Mouse (Mus musculus) lung, postnatal 10 days (tissue): ENCODE results near the gene Gp1ba.

Experiments used
- DNase-seq: peaks from one replicate; pipeline ENCODE4 v3.0.0; 2021

The Gp1ba gene

GRCm38 (mm10) chr11:70653345-70654197 is 14.6 kb downstream of the Gp1ba start:
- peak; percentile 78 for DNase-seq

GRCm38 (mm10) chr11:70654198-70654922 is 15.4 kb downstream of the Gp1ba start, which contains the start of gene Pfn1:
Pfn1 (minus strand) TSS chr11:70654644.
- peak; percentile 80 for DNase-seq

- peak; percentile 91 for DNase-seq
These were observed 16.1 kb downstream of the Gp1ba start for GRCm38 (mm10) chr11:70654923-70655570.

DNA sequence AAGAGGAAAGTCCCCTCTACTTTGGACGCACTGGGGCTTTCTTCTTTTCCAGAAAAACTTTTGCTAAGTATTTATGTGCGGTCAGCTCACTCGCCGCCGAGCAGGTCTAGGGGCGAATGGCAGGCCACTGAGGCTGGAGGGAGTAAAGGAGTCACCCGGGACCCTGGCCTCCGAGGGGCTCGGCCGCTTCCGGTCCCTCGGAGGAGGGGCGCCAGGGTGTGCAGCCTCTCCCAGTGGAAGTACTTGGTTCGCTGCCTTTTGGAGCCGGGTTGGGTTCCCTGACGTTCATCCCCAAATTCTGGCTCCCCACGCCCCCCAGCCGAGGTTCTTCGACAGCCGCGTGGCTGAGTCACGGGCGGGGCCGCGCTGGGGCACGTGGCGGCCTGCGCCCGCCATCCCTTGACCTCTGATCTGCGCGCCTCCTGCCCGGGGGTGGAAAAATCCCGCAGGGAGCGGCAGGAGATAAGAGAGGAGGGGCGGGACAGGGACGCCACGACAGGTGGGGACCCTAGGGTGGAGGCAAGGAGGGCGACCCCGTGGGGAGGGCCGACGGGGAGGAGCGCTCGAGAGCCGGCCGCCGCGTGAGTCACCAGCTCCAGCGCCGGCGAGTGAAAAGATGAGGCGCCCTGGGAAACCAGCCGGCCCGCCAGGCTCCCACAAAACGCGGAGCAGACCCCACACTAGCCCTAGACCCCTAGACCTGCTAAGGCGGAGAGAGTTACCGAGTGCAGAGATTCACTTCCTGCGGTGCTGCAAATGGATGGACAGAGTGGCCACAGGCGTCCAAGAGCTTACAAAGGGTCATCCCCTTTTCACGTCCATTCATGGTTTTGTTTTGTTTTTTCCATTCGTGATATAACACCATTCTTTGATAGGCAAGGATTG is 16.9 kb downstream of the Gp1ba start:
- DNase-seq, result peak; percentile 76

- peak; percentile 59 for DNase-seq
These were observed 17.6 kb downstream of the Gp1ba start for GRCm38 (mm10) chr11:70656456-70656927.

- DNase-seq, result no peak
These were observed 18.0 kb downstream of the Gp1ba start, which contains the start of gene Eno3 for GRCm38 (mm10) chr11:70656964-70657363. Eno3 (plus strand) TSS chr11:70657202.

DNA sequence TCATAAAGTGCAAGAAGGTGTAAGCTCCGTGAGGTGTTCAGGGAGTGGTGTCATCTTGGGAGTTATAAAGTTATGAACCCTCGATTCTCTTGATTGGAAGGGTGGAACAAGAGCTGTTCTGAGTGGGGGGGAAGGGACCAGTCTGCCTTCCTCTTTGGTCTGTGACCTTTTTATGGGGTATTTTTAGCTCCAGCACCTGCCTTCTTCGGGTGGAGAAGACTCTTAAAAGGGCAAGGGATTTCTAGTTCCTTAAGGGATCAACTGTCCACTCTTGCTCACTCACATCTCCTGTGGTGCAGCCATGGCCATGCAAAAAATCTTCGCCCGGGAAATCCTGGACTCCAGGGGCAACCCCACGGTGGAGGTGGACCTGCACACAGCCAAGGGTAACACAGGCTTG is 18.7 kb downstream of the Gp1ba start:
- DNase-seq, result no peak

GRCm38 (mm10) chr11:70657991-70658390 is 19.1 kb downstream of the Gp1ba start:
- DNase-seq, result no peak

DNA sequence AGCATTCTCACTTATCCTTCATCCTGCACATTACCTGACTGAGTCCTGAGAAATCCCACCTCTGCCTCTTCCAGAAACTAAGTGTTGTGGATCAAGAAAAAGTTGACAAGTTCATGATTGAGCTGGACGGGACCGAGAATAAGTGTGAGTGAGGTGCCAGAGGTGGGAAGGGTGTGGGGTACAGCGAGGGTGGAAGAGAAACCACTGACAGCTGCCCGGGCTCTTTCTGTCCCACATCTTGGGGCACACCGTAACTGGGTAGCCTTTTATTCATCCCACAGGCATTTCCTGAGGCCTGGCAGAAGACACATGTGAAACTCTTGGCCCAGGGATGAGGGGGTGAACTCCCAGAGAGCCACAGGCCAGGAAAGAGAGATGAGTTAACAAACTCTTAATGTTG is 19.6 kb downstream of the Gp1ba start:
- DNase-seq, result no peak

- DNase-seq, result no peak
These were observed 20.0 kb downstream of the Gp1ba start for GRCm38 (mm10) chr11:70658942-70659341.

DNA sequence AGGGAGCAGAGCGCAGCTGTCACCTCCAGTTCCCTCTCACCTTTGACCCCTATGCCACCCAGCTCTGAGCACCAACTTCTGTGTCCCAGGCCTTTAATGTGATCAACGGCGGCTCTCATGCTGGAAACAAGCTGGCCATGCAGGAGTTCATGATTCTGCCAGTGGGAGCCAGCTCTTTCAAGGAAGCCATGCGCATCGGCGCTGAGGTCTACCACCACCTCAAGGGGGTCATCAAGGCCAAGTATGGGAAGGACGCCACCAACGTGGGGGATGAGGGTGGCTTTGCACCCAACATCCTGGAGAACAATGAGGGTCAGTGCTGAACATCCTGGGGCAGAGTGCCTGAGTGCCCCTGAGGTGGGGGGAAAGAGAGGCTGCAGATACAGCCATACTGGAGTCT is 21.6 kb downstream of the Gp1ba start:
- no peak for DNase-seq

DNA sequence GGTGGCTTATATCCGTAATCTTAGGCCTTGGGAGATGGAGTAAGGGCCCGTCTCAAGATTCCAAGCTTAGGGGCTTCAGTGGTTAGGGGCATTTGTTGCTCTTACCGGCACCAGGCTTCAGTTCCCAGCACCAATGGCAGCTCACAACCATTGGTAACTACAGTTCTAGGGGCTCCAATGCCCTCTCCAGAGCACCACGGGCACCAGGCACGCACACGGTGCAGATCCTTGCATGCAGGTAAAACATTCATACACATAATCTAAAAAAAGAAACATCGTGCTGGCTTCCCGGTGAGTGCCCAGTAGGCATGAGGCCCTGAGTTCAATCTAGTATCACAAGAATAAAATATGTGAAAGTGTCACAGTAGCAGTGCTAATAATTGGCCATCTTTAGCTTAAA is 24.2 kb downstream of the Gp1ba start:
- DNase-seq, result no peak

DNA sequence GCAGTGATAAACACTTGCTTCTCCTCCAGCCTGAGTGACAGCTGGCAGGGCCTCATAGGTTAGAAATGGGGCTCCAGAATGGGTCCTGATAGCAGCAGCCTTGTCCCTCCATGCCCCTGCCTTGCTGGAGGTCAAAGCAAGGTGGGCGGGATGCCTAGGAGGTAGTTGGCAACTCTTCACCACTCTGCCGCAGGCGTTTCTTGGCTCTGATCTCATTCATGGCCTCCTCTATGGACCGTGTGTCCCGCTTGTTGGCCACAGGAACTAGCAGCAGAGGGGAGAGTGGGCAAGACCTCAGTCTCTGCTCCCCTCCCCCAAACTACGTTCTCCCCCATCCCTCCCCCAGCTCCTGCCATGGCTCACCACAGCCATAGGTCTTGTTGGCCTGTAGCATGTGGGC is 25.0 kb downstream of the Gp1ba start:
- DNase-seq, result no peak

DNA sequence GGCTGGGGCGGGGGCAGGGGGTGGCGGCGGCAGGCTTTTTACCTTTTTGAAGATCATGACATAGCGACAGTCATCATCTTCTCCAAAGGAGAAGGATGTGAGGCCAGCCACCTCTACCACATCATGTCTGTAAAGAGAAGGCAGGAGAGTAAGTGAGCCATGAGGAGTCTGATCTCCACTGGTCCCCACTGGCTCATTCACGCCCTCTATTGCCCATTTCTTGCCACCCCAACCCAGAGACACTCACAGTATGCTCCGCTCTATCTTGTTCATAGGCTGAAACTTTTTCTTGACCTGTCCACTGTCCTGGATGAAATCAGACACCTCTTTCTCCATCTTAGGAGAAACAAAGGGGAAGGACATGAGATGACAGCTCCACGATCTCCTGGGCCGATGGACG is 25.8 kb downstream of the Gp1ba start:
- no peak for DNase-seq

DNA sequence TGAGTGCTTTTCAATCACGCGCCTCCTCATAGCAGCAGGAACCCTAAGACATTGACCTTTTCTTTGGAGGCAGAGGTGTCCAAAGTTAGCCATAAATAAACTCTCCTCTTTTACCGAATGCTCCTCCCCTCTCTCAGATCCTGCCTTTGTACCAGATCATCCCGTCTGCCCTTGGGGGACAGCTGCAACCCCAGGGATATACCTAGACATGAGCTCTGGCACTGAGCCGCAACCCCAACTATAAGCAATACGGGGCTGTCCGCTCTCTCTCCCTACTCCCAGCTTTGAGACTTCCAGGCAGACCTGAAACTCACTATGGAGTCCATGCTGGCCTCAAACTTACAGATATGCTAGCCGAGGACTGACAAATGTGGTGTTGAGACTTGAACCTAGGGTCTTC is 27.8 kb downstream of the Gp1ba start:
- no peak for DNase-seq

GRCm38 (mm10) chr11:70667271-70668150 is 28.6 kb downstream of the Gp1ba start:
- DNase-seq, result no peak

DNA sequence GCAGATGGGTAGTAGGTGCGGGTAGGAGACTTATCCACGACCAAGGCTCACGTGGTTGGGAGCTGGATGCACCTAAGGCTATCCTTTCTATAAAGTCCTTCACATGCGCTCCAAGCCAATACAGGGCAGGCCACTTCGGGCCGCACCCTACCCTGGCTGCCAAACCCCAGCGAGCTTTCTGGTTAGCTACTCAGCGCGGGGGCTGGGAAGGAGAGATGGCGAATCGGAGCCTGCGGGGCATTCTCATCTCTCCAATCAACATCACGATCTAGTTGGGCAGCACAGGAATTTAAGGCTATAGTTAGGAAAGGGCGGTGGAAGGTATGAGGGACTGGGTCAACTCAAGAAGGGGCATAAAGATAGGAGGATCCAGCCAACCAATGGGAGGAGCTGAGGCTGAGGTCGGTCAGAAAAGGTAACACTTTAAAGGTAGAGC is 29.4 kb downstream of the Gp1ba start:
- peak; percentile 85 for DNase-seq

DNA sequence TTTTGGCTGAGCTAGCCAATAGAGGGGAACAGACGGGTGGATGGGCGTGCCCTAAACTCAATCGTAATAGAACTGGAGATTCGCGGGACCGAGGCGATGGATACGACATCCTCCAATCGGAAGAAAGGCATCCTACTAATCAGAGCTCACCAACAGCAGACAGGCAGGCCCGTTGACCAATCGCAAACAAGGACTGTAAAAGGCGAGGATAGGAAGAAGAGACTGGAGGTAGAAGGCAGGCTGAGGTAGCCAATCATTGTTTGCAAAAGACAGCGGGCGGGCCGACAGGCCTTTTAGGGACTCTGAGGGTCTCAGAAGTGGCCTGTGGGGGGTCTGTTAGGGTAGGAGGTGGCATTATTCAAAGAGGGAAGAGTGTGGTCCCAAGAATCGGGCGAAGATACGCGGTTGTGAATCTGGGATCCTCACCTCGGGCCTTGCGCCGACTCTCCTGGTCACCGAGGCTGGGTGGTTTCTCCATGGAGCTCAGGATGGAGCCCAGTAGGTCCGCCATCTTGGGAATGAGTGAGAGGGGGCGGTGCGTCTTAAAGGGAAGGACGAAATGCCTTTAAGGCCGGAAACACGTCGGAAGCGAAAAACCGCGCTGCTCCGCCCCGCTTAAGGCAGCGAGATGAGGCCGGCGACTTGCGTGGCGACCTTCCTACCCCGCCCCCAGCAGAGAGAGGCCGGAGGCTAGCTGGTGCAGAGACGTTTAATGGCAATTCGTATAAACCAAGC is 30.0 kb downstream of the Gp1ba start, which contains the start of gene Spag7:
Gene Spag7 (minus strand): TSS at position 646 of the 735 bp plus-strand sequence.
- peak; percentile 99 for DNase-seq

DNA sequence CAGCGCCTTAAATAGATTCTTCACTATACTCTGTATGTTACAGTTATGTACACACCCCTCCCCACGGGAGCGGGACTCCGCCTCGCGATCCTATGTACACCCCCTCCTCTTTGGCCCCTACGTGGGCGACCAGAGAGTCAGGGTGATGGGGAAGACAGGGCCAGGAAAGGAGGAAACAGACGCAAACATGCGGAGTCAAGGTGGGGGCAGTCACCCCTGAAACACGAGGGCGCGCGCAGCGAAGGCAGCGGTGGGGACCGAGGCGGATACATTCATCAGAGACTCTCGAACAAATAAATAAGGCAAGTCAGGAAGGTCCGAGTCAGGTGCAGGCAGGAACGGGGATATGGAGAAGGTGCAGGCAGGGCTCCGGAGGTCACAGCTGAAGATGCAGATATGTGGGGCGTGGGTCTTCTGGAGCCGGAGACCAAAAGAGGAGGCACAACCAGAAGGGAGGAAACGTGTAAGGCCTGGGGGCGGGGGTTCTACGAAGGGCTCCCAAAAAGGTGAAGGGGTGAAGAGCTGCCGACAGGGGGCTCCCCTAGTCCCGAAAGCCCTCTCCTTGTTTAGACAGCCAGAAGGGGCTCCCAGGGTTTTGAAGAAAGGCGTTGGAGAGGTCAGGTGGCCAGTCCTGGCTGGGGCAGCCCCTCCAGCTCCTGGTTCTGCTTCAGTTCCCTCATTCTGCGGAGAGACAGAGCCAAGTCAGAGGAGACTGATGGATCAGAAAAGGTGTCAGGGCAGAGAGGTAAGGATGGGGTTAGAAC is 30.8 kb downstream of the Gp1ba start:
- DNase-seq, result peak; percentile 89

DNA sequence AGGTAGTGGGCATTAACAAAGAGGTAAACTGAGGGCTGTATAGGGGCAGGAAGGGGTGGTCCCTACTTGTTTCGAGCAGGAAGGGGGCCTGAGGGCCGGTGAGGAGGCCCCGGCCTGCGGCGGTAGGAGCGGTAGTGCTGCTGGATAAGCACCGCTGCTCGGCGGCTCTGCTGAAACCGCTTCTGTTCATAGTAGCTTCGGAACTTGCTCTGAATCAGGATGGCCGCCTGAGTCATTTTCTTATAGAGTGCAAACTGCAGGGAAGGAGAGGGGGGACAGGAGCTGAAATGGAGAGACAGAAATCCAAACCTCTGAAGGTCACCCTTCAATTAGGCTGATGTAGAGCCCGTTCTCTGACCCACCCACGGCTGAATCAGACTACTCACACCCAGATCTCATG is 31.6 kb downstream of the Gp1ba start:
- DNase-seq, result no peak
